ENCODE assay signal across 13 mouse cellular contexts in genomic region chr12:83145902-83146301, GRCm38 (mm10).
"Had no signal": no experiment of that assay in that cellular context is flagged by ENCODE, and none has a peak within 500 bp of the region (broad histone marks: within the 10 kb centered on the region; RNA-seq: fewer than 3 reads in every experiment).

No protein-coding gene starts in this region.

- H3K36me3 ChIP-seq: kidney, embryonic 15.5 days; limb, embryonic 13.5 days; neural tube, embryonic 13.5 days; stomach, embryonic 15.5 days had no signal

- H3K27ac ChIP-seq: kidney, embryonic 15.5 days; limb, embryonic 13.5 days; liver, embryonic 14.5 days; neural tube, embryonic 13.5 days; stomach, embryonic 15.5 days had no signal

- H3K27me3 ChIP-seq: kidney, embryonic 15.5 days; limb, embryonic 13.5 days; neural tube, embryonic 13.5 days; stomach, embryonic 15.5 days had no signal

- H3K9me3 ChIP-seq: kidney, embryonic 15.5 days; limb, embryonic 13.5 days; neural tube, embryonic 13.5 days; stomach, embryonic 15.5 days had no signal

- H3K4me2 ChIP-seq: kidney, embryonic 15.5 days; limb, embryonic 13.5 days; neural tube, embryonic 13.5 days; stomach, embryonic 15.5 days had no signal

- DNase-seq: kidney, postnatal 14 days; layer of hippocampus, adult 9-11 months; left cerebral cortex, postnatal 4 days; lung, adult 18-20 months; midbrain, embryonic 14.5 days; right cerebral cortex, postnatal 4 days; thymus, adult 2 months; thymus, postnatal 25 days had no signal

- H3K4me1 ChIP-seq: kidney, embryonic 15.5 days; stomach, embryonic 15.5 days had no signal

- H3K9ac ChIP-seq: kidney, embryonic 15.5 days; limb, embryonic 13.5 days; liver, embryonic 14.5 days; neural tube, embryonic 13.5 days; stomach, embryonic 15.5 days had no signal

- H3K4me3 ChIP-seq: kidney, embryonic 15.5 days; limb, embryonic 13.5 days; neural tube, embryonic 13.5 days; stomach, embryonic 15.5 days had no signal
